In genomic region chr10:111699557-111700508, GRCm38 (mm10) we compare ENCODE assay signal across 9 mouse cellular contexts.
A peak's percentile ranks its signal among the peaks of the same experiment; 100 is the strongest.
DNase-seq lines count a peak whose midpoint lies in the region; ATAC-seq lines count a peak whose summit lies in the region.
"Had no signal": no experiment of that assay in that cellular context is flagged by ENCODE, and none has a peak within 500 bp of the region (broad histone marks: within the 10 kb centered on the region; RNA-seq: fewer than 3 reads in every experiment).

No protein-coding gene starts in this region.

- 62% methylated on average over 16 of the region's 16 CpGs for WGBS in forebrain, embryonic 13.5 days
- 33% methylated on average over 16 of the region's 16 CpGs for WGBS in limb, embryonic 11.5 days

- H3K27me3 ChIP-seq in forebrain, embryonic 13.5 days = no peaks in the 10 kb centered on the region
- H3K27me3 ChIP-seq in limb, embryonic 11.5 days (ENCODE audit: control insufficient read depth, insufficient read depth, low read length) = no peaks in the 10 kb centered on the region

- H3K9me3 ChIP-seq in forebrain, embryonic 13.5 days (replicated peaks) = no peaks in the 10 kb centered on the region
- no peaks in the 10 kb centered on the region for H3K9me3 ChIP-seq in limb, embryonic 11.5 days (ENCODE audit: control insufficient read depth, low read length)

- peak overlapping the region; percentile 24 for H3K4me2 ChIP-seq in forebrain, embryonic 13.5 days
- no peak overlapping the region for H3K4me2 ChIP-seq in limb, embryonic 11.5 days (ENCODE audit: low read depth, severe bottlenecking)

- ATAC-seq in forebrain, embryonic 13.5 days = peak; percentile 86
- ATAC-seq in limb, embryonic 11.5 days (ENCODE audit: insufficient number of reproducible peaks, low FRiP score, low TSS enrichment, low read depth) = no peak
- no peak for ATAC-seq in megakaryocyte progenitor cell, adult 5-6 weeks (replicated peaks; ENCODE audit: poor library complexity)

- peak; percentile 23 for DNase-seq in right cerebral cortex, adult 18-20 months
- DNase-seq in right cerebral cortex, postnatal 25 days = no peak
- peak; percentile 47 for DNase-seq in limb, embryonic 11.5 days (ENCODE audit: low spot score)
- DNase-seq in telencephalon, adult 2 months (ENCODE audit: low read depth, low spot score) = peak; percentile 53
- DNase-seq in c-Kit-positive CD71-positive TER-119-positive erythroid progenitor cells, embryonic 14.5 days (ENCODE audit: low spot score) = no peak
- DNase-seq in thymus, adult 18-20 months = no peak
- DNase-seq: gastrocnemius, postnatal 36 days had no signal

- no peak overlapping the region for H3K9ac ChIP-seq in forebrain, embryonic 13.5 days
- H3K9ac ChIP-seq in limb, embryonic 11.5 days (ENCODE audit: low read length) = no peak overlapping the region

- peak overlapping the region; percentile 75 for H3K27ac ChIP-seq in forebrain, embryonic 13.5 days
- H3K27ac ChIP-seq in limb, embryonic 11.5 days (replicated peaks; ENCODE audit: low read depth, low read length) = no peak overlapping the region

- H3K36me3 ChIP-seq in forebrain, embryonic 13.5 days (ENCODE audit: poor library complexity, severe bottlenecking) = no peaks in the 10 kb centered on the region
- no peaks in the 10 kb centered on the region for H3K36me3 ChIP-seq in limb, embryonic 11.5 days (ENCODE audit: control insufficient read depth, insufficient read depth, low read length)

- H3K4me3 ChIP-seq in forebrain, embryonic 13.5 days = no peak overlapping the region
- no peak overlapping the region for H3K4me3 ChIP-seq in limb, embryonic 11.5 days (ENCODE audit: low read depth, low read length)

- H3K4me1 ChIP-seq in forebrain, embryonic 13.5 days = 0 out of 2 replicates have a peak, but pooled peaks cover 8% of the 10 kb centered on the region
- no peaks in the 10 kb centered on the region for H3K4me1 ChIP-seq in limb, embryonic 11.5 days (ENCODE audit: control insufficient read depth, insufficient read depth, low read length)

Comparison
In these comparisons a context has a peak if more than half of its experiments do, and no peak if none do; other contexts are left out.
1. DNase-seq: peak in right cerebral cortex, adult 18-20 months (single experiment), limb, embryonic 11.5 days (single experiment) and telencephalon, adult 2 months (single experiment); none in right cerebral cortex, postnatal 25 days (single experiment), c-Kit-positive CD71-positive TER-119-positive erythroid progenitor cells, embryonic 14.5 days (single experiment) and thymus, adult 18-20 months (0 of 2).